Mouse (Mus musculus): ENCODE results near the gene Mta3. TPM values are rescaled to one million over a fixed set of nuclear protein-coding genes. Genes with fewer than 3 reads are reported as not detected.

Gene Mta3
- polyA plus RNA-seq, 1 experiment from 2014 or later, result 71.7 TPM

- H3K27ac ChIP-seq, result no peak overlapping the region
- H3K79me2 ChIP-seq (ENCODE audit: inconsistent target), result no peaks in the 10 kb centered on the region
- H3K4me3 ChIP-seq (ENCODE audit: inconsistent target), result no peak overlapping the region
- WGBS (ENCODE audit: missing documents), result 95% methylated on average over 7 of the region's 7 CpGs
- no peaks in the 10 kb centered on the region for H3K36me3 ChIP-seq (ENCODE audit: inconsistent target)
These were observed 159.4 kb downstream of the Mta3 start for GRCm38 (mm10) chr17:83865366-83865765.

GRCm38 (mm10) chr17:83866582-83866981 is 160.6 kb downstream of the Mta3 start:
- H3K79me2 ChIP-seq (ENCODE audit: inconsistent target), result no peaks in the 10 kb centered on the region
- no peak overlapping the region for H3K4me3 ChIP-seq (ENCODE audit: inconsistent target)
- WGBS (ENCODE audit: missing documents), result 54% methylated on average over 10 of the region's 10 CpGs
- H3K36me3 ChIP-seq (ENCODE audit: inconsistent target), result no peaks in the 10 kb centered on the region
- H3K27ac ChIP-seq, result no peak overlapping the region

DNA sequence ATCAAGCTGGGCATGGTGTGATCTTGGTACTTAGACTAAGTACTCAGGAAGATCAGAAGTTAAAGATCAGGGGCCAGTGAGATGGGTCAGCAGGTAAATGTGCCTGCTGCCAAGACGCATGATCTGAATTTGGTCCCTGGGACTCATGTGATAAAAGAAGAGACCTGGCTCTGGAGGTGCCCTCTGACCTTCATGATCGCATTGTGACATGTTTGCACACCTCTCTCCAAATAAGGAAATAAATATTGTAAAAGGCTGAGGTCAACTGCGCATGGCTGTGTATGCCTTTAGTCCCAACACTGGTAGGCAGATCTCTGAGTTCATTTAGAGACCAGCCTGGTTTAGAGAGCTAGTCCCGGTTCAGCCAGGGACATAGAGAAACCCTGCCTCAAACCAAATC is 164.4 kb downstream of the Mta3 start:
- Histone ChIP-seq H3K36me3 (ENCODE audit: inconsistent target) (no peaks in the 10 kb centered on the region), H3K79me2 (ENCODE audit: inconsistent target) (no peaks in the 10 kb centered on the region), H3K4me3 (ENCODE audit: inconsistent target) (no peak overlapping the region), H3K27ac (no peak overlapping the region)
- 94% methylated on average over 4 of the region's 4 CpGs for WGBS (ENCODE audit: missing documents)

Other genes with a start within 250 kb of the Mta3 start
- 189 to 404 TPM (median 238 TPM) in 3 replicates for gene Cox7a2l, start 188.8 kb upstream of the Mta3 start, polyA plus RNA-seq (2018)
- gene Kcng3, start 74.3 kb upstream of the Mta3 start, polyA plus RNA-seq (2018), result not detected in 3 replicates
- 0.53 to 0.67 TPM (median 0.56 TPM) in 3 replicates for gene Haao, start 141.8 kb downstream of the Mta3 start, polyA plus RNA-seq (2018)

Data from macrophage (primary cell).